Mouse (Mus musculus) cerebellum, adult 2 months (tissue): ENCODE measurements around the gene Sytl1. TPM values are rescaled to one million over a fixed set of nuclear protein-coding genes. Genes with fewer than 3 reads are reported as not detected.
A peak's percentile ranks its signal among the peaks of the same experiment; 100 is the strongest.

Source experiments
- DNase-seq, 2 experiments: peaks; one replicate each; pipeline ENCODE4 v3.0.0; 2021
- H3K27ac ChIP-seq: fragments of 200-500 bp; 2 replicates; pipeline ENCODE4 v1.5.1; 2012; ENCODE audit warnings: low read length, control low read depth, inconsistent platforms; ENCODE audit not compliant: insufficient read depth
- H3K27me3 ChIP-seq: fragments of 200-500 bp; 2 replicates; pipeline ENCODE4 v1.6.1; 2012; ENCODE audit warnings: inconsistent platforms, mild to moderate bottlenecking, low read length, moderate library complexity; ENCODE audit not compliant: control insufficient read depth, insufficient read depth
- H3K4me1 ChIP-seq: fragments of 200-500 bp; 2 replicates; pipeline ENCODE4 v1.6.1; 2011; ENCODE audit warnings: low read length; ENCODE audit not compliant: control insufficient read depth, insufficient read depth
- H3K4me3 ChIP-seq: fragments of 200-500 bp; replicated peaks from 2 replicates; pipeline ENCODE3; 2011; ENCODE audit warnings: mild to moderate bottlenecking, low read depth, low read length, control low read depth; ENCODE audit not compliant: insufficient read depth
- CTCF ChIP-seq: fragments of 200-500 bp; IDR thresholded peaks from 2 replicates; pipeline ENCODE4 v1.5.1; 2011; ENCODE audit warnings: low read depth, mild to moderate bottlenecking, control low read depth, low read length, moderate library complexity, borderline replicate concordance; ENCODE audit not compliant: insufficient read depth
- POLR2A ChIP-seq: fragments of 200-500 bp; IDR thresholded peaks from 2 replicates; pipeline ENCODE4 v1.6.1; 2011; ENCODE audit warnings: low read length, control low read depth, borderline replicate concordance; ENCODE audit not compliant: insufficient read depth
- WGBS: fragments of 180-500 bp; shearing (Covaris S2); methylation state at CpG from one replicate; pipeline ENCODE4 v1.1.7; 2018; 5-methylcytosine and 5-hydroxymethylcytosine counted together
- polyA plus RNA-seq: library from polyadenylated mRNA; depleted of rRNA; stranded (reverse); fragments of >200 nt; gene quantifications from 2 replicates; pipeline ENCODE4 v1.2.3, GENCODE M21; 2012

Gene Sytl1
- polyA plus RNA-seq, 1 experiment = 0.59 TPM

DNA sequence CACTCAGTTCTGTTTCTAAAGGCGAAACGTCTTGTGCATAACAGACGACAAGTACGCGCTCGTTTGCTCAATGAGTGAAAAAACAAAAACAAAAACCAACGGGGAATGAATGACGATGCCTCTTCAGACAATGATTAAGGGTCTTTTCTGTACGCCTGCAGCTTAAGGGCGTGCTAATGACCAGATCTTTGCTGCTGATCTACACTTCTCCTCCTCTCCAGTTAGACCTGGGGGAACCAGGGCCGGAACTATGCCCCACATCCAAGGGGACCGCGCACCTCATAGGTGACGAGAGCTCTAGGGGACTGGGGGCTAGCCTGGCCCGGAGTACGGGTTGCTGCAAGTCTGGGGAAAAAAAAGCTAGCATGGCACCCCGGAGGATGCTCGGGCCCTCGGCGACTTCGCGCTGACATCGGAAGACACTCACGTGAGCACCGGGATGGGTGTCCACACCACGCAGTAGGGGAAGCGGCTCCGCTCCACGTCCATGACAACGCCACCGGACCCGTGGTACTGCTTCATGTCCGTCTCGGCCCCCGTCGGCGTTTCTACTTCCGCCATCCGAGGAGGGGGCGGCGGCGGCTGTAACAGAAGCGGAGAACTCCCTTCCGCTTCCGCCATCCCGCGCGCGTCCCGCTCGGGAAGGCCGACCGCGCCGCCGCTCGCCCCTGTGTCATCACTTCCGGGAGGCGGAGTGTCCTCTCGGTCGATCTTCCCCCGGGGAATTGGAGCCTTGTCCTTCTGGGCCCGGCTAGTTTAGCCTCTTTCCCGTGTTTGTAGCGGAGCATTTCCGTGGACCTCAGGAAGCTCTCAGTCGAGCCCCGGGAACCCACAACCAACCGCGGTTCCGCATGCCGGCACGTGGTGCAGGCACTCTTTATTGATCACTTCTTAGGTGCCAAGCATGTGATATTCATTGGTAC, 14.5 kb upstream of the Sytl1 start, which contains the start of gene Tmem222:
Gene Tmem222, minus strand, starts transcription at position 689 of the 923 bp plus-strand sequence.
- Histone ChIP-seq H3K4me1 (peaks cover 16% of the 10 kb centered on the region), H3K27ac (peak within 1 kb of the TSS; percentile 27), H3K27me3 (no peaks in the 10 kb centered on the region), H3K4me3 (peak within 1 kb of the TSS; percentile 91)
- peak; percentile 95 to 98 for DNase-seq
- under 1% methylated on average over 73 of the region's 73 CpGs for WGBS
- peak; percentile 64; the same call in 1 of the 2 replicates for TF ChIP-seq POLR2A
- no peak for TF ChIP-seq CTCF

DNA sequence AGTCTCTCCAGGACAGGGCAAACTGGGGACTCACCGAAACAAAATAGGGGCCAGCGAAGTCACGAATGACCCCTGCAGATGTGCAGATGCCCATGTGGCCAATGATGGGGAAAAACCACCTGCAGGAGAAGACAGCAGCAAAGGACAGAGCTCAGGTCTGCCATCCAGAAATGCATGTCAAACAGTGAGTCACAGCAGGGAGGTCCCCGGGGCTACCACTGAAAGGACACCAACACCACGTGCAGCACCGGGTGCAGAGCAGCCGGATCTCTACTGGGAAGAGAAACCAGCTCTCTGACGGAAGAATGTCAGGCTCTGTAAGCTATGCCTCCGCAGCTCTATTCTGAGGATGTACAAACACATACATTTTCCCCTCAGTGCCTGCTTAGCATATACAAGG, 8.0 kb upstream of the Sytl1 start:
- no peak for DNase-seq
- WGBS = 66% methylated on average over 9 of the region's 9 CpGs
- Histone ChIP-seq H3K27ac (peak overlapping the region; percentile 21; the same call in 1 of the 2 replicates), H3K4me1 (peaks cover 12% of the 10 kb centered on the region), H3K27me3 (no peaks in the 10 kb centered on the region), H3K4me3 (no peak overlapping the region)
- TF ChIP-seq CTCF (no peak), POLR2A (no peak)

DNA sequence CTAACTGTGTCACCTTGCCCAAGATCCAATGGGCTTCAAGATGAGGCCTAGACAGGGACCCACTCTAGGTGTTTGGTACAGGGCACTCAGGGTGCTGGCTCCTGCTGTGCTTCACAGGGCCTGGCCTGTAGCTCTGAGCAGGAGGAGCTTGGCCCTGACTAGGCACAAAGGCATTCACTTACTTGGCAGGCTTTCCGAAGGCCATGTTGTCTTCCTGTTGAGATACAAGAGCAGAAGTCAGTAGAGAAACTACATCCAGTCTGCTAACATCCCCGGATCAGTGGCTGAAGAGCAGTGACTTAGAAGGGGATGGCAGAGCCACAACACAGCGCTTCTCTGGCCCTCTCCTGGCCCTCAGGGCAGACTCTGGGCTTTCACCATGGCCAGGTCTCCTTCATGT, 6.7 kb upstream of the Sytl1 start:
- no peaks in the 10 kb centered on the region for H3K27me3 ChIP-seq
- DNase-seq = no peak
- 51% methylated on average over 3 of the region's 3 CpGs for WGBS
- H3K4me1 ChIP-seq = peaks cover 7% of the 10 kb centered on the region
- TF ChIP-seq CTCF (no peak), POLR2A (no peak)
- no peak overlapping the region for H3K27ac ChIP-seq
- H3K4me3 ChIP-seq = no peak overlapping the region

DNA sequence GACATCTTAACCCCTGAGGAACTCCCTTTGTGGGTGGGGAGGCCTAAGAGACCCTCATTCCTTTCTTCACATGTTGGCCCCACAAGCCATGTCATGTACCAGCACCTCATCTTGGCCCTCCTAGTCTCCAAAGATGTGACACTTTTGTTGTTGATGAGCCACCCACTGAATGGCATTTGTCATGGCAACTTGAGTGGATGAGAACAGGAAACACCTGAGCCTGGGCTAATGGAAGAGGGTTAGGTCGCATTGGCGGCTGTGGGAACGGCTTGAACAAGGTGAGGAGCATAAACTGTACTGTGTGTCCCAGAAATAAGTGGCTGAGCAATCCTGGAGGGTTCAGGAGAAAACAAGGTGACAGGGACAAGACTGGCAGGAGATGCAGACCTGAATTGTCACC, 6.0 kb upstream of the Sytl1 start:
- Histone ChIP-seq H3K27me3 (no peaks in the 10 kb centered on the region), H3K4me1 (peaks cover 7% of the 10 kb centered on the region), H3K4me3 (no peak overlapping the region), H3K27ac (no peak overlapping the region)
- WGBS = 94% methylated on average over 3 of the region's 3 CpGs
- no peak for TF ChIP-seq POLR2A
- TF ChIP-seq CTCF = no peak
- DNase-seq = no peak

DNA sequence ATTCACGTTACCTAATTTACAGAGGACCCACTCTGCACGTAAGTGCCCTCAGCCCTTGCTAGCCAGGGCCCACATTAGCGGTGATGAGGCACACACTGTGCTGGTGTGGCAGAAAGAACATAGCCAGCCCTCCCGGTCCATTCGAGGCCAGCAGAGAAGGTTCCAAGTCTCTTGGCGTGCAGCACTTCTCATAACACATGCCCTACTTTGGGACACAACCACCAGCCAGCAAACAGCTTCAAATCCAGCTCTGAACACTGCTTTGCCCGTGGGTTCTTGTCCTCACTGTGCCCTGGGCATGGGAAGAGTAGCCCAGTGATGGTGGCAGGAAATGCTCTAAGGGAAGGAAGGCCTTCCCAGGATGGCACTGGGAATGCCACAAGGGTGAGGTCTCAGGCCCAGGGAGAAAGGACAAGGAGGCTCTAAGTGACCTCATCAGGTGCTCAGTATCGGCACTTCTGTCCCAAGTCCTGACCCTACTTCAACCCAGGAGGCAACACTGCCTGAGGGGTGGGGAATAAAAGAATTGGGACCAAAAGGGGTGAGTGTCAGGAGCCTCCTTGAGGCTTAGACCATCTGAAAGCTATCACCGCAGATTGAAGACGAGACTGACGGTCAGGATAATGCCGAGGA, 3.5 kb upstream of the Sytl1 start:
- TF ChIP-seq CTCF (no peak), POLR2A (no peak)
- H3K4me3 ChIP-seq = no peak overlapping the region
- WGBS = 81% methylated on average over 12 of the region's 12 CpGs
- no peak overlapping the region for H3K27ac ChIP-seq
- no peaks in the 10 kb centered on the region for H3K27me3 ChIP-seq
- peaks cover 7% of the 10 kb centered on the region for H3K4me1 ChIP-seq
- DNase-seq = no peak

DNA sequence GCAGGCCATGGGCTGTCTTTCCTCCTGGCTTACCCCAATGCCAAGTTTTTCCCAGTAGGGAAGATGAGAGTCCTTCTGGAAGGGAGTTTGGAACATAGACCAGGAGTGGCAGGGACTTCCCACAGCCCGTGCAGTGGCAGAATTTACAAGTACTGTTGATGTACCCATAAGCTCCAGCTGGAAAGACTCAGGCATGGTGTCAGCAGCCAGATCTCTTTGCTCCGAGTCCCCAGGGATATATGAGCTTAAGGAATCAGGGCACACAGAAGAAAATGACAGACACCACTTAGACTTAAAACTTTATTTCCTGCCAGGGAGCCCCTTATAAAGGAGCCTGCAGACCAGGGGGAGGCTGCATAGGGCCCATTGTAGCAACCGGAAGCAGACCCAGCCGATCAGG, 2.8 kb upstream of the Sytl1 start:
- DNase-seq = no peak
- Histone ChIP-seq H3K27me3 (no peaks in the 10 kb centered on the region), H3K4me3 (no peak overlapping the region), H3K4me1 (peaks cover 4% of the 10 kb centered on the region), H3K27ac (no peak overlapping the region)
- WGBS = 80% methylated on average over 4 of the region's 4 CpGs
- no peak for TF ChIP-seq POLR2A
- no peak for TF ChIP-seq CTCF

DNA sequence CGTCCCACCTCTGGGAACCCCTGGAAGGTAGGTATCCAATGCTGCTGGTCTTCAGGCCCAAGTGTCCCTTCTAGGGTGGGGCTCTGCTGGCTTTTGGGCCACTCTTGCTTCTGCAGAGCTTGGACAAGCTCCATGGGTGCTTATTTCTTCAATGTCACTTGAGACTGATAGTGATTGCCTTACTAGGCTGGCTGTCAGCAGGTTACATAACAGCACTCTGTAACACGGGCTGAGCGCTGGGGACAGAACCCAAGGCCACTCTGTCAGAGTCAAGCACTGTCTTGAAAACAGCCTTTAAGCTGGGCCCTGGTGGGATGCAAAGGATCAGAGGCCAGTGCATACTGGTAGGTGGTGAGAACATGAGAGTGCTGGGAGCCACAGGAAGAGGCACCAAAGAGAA, 2.4 kb upstream of the Sytl1 start:
- H3K27me3 ChIP-seq = no peaks in the 10 kb centered on the region
- TF ChIP-seq POLR2A (no peak), CTCF (no peak)

DNA sequence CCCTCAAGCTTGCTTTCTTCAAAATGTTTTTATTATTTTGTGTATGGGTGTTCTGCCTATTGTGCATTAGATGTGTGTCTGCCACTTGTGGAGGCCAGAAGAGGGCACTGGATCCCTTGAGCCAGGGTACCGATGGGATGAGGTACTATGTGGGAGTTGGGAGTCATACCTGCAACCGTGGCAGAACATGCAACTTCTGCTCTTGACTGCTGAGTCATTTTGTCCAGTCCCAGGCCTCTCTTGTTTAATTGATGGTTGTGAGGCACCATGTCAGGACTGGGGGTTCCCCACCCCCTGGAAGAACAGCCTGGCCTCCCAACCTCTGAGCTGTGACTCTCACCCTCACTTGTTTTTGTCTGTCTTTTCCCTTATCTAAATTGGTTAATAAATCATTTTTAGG, 1.6 kb upstream of the Sytl1 start:
- H3K27me3 ChIP-seq = no peaks in the 10 kb centered on the region
- H3K4me1 ChIP-seq = no peaks in the 10 kb centered on the region
- WGBS = 85% methylated on average over 2 of the region's 2 CpGs
- H3K4me3 ChIP-seq = no peak overlapping the region
- no peak for DNase-seq
- H3K27ac ChIP-seq = no peak overlapping the region
- TF ChIP-seq CTCF (no peak), POLR2A (no peak)

More for the DNA sequence above, 2.4 kb upstream of the Sytl1 start:
- Histone ChIP-seq H3K4me3 (no peak overlapping the region), H3K4me1 (no peaks in the 10 kb centered on the region), H3K27ac (no peak overlapping the region)
- WGBS = 96% methylated on average over 3 of the region's 3 CpGs
- no peak for DNase-seq
